Mouse (Mus musculus) embryo, embryonic 9.5 days (tissue): ENCODE results near the gene Chrna1.

Source experiments
- DNase-seq: peaks from one replicate; pipeline ENCODE4 v3.0.0-alpha.2; 2017; ENCODE audit errors: extremely low spot score

Chrna1 gene

GRCm38 (mm10) chr2:73521737-73522136 is 58.4 kb downstream of the Chrna1 start:
- DNase-seq, result no peak

GRCm38 (mm10) chr2:73518966-73519365 is 61.2 kb downstream of the Chrna1 start:
- DNase-seq, result no peak

GRCm38 (mm10) chr2:73518311-73518710 is 61.8 kb downstream of the Chrna1 start:
- no peak for DNase-seq

- DNase-seq, result no peak
Observed at GRCm38 (mm10) chr2:73514178-73514577, 66.0 kb downstream of the Chrna1 start.
